Mouse (Mus musculus) ovary, postnatal 36 days (tissue): ENCODE measurements around the gene H2al1c.
"Not testable (repeated sequence)": the region's sequence is repeated elsewhere in the genome, so short reads cannot be mapped to it uniquely, and the experiment has no call there.

Source experiments
- DNase-seq: peaks from one replicate; pipeline ENCODE4 v3.0.0; 2022; ENCODE audit warnings: low spot score, mixed read lengths

The H2al1c gene

DNA sequence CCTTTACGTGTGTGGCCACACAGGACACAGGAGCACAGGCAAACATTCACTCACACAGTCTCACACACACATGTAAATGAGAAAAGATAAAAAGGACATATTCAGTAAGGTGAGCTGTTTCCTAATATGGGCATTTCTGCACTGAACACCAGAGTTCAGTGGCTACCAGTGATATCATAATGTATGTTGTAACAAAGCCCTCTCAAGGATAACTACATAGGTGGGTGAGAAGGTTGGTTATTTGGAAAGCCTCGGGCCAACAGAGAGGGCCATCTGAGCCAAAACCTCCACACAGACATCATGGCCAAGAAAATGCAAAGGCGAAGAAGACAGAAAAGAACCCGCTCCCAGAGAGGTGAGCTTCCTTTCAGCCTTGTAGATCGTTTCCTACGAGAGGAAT, at the start of gene H2al1c:
Gene H2al1c, plus strand, starts transcription at position 301 of the 400 bp plus-strand sequence.
- DNase-seq = not testable (repeated sequence)

- DNase-seq = no peak
Observed at GRCm38 (mm10) chrX:11264918-11265317, 40.5 kb upstream of the H2al1c start.

GRCm38 (mm10) chrX:11267791-11268190, 37.7 kb upstream of the H2al1c start:
- DNase-seq = no peak

- DNase-seq = no peak
Observed at GRCm38 (mm10) chrX:11269074-11269473, 36.4 kb upstream of the H2al1c start.

DNA sequence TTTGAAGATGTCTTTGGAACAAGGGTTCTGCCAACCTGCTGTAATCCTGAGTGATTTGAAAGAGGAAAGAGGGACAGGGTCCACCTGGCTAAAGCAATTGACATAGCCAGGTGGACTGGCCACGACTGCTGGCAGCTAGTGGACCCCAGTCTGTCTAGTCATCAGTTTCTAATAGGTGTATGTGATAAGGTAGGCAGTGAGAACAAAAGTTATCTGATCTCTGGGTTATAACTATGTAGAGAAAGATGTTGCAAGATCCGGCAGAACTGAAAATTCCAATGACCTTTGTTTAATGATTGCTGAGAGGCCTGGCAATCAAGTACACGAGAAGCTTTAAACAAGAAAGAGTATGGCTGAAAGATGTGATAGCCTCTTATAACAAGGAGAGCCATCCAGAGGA, 32.3 kb upstream of the H2al1c start:
- no peak for DNase-seq

GRCm38 (mm10) chrX:11277083-11277482, 28.4 kb upstream of the H2al1c start:
- DNase-seq = no peak

DNA sequence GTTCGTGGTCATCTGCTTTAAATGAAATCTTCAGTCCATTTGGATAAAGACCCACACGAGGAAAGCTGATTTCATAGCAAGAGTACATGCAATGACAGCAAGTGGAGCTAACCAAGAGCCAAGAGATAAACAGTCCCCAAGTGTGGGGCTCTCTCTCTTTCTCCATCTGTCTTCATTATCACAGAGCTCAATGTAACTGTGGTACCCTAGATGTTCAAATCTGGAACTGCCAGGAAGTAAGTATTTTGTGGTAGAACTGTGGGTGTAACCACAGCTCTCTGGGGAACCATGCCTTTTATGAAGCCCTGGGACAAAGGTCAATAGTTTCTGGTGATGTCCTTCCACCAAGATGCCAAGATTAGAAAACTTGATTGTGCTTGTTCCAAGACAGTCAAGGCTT, 24.7 kb upstream of the H2al1c start:
- no peak for DNase-seq

DNA sequence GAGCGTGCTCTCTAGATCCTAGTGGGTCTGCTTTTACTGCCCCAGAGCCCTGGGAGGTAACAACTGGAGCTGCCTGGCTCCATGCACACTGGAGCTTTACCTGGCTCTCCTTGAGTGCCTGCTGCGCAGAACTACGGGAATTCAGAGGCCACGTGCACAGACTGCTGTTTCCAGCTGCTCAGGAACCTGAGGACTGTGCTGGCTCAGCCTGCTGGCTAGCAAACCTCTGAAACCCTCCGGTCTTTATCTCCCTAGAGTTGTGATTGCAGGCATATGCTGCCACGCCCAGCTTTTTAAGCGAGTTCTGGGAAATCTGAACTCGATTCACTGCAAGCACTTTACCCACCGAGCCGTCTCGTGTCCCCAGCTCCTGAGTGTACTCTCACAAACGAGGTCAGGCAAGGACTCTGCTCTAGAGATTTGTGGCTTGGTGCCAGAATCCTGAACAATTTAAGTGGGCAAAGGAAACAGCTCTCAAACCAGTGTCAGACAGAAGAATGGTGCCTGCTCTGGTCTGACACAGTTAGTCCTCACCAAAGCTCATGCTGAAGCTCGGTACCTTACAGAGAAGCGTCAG, 17.1 kb upstream of the H2al1c start:
- no peak for DNase-seq

- DNase-seq = no peak
Observed at GRCm38 (mm10) chrX:11289244-11289643, 16.2 kb upstream of the H2al1c start.

DNA sequence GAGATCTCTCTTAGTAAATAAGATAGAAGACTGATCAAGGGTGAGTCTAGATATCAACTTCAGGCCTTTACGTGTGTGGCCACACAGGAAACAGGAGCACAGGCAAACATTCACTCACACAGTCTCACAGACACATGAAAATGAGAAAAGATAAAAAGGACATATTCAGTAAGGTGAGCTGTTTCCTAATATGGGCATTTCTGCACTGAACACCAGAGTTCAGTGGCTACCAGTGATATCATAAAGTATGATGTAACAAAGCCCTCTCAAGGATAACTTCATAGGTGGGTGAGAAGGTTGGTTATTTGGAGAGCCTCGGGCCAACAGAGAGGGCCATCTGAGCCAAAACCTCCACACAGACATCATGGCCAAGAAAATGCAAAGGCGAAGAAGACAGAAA, 6.5 kb upstream of the H2al1c start, which contains the start of gene H2al1a:
Gene H2al1a, plus strand, starts transcription at position 301 of the 400 bp plus-strand sequence.
- not testable (repeated sequence) for DNase-seq

DNA sequence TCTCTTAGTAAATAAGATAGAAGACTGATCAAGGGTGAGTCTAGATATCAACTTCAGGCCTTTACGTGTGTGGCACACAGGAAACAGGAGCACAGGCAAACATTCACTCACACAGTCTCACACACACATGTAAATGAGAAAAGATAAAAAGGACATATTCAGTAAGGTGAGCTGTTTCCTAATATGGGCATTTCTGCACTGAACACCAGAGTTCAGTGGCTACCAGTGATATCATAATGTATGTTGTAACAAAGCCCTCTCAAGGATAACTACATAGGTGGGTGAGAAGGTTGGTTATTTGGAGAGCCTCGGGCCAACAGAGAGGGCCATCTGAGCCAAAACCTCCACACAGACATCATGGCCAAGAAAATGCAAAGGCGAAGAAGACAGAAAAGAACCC, 3.3 kb upstream of the H2al1c start, which contains the start of gene H2al1b:
Gene H2al1b, plus strand, starts transcription at position 301 of the 400 bp plus-strand sequence.
- DNase-seq = not testable (repeated sequence)

- DNase-seq = not testable (repeated sequence)
Observed at GRCm38 (mm10) chrX:11308524-11308923, 3.1 kb downstream of the H2al1c start, which contains the start of gene H2al1d. TSS of gene H2al1d (plus strand) at chrX:11308824.

- not testable (repeated sequence) for DNase-seq
Observed at GRCm38 (mm10) chrX:11311634-11312033, 6.2 kb downstream of the H2al1c start, which contains the start of gene H2al1e. TSS of gene H2al1e (plus strand) at chrX:11311934.

- DNase-seq = not testable (repeated sequence)
Observed at GRCm38 (mm10) chrX:11314858-11315257, 9.4 kb downstream of the H2al1c start, which contains the start of gene H2al1f. TSS of gene H2al1f (plus strand) at chrX:11315158.

GRCm38 (mm10) chrX:11317956-11318355, 12.5 kb downstream of the H2al1c start, which contains the start of gene H2al1g:
TSS of gene H2al1g (plus strand) at chrX:11318256.
- DNase-seq = not testable (repeated sequence)

DNA sequence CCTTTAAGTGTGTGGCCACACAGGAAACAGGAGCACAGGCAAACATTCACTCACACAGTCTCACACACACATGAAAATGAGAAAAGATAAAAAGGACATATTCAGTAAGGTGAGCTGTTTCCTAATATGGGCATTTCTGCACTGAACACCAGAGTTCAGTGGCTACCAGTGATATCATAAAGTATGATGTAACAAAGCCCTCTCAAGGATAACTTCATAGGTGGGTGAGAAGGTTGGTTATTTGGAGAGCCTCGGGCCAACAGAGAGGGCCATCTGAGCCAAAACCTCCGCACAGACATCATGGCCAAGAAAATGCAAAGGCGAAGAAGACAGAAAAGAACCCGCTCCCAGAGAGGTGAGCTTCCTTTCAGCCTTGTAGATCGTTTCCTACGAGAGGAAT, 15.7 kb downstream of the H2al1c start, which contains the start of gene H2al1h:
Gene H2al1h, plus strand, starts transcription at position 301 of the 400 bp plus-strand sequence.
- not testable (repeated sequence) for DNase-seq

DNA sequence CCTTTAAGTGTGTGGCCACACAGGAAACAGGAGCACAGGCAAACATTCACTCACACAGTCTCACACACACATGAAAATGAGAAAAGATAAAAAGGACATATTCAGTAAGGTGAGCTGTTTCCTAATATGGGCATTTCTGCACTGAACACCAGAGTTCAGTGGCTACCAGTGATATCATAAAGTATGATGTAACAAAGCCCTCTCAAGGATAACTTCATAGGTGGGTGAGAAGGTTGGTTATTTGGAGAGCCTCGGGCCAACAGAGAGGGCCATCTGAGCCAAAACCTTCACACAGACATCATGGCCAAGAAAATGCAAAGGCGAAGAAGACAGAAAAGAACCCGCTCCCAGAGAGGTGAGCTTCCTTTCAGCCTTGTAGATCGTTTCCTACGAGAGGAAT, 18.9 kb downstream of the H2al1c start, which contains the start of gene H2al1i:
Gene H2al1i, plus strand, starts transcription at position 301 of the 400 bp plus-strand sequence.
- not testable (repeated sequence) for DNase-seq

DNA sequence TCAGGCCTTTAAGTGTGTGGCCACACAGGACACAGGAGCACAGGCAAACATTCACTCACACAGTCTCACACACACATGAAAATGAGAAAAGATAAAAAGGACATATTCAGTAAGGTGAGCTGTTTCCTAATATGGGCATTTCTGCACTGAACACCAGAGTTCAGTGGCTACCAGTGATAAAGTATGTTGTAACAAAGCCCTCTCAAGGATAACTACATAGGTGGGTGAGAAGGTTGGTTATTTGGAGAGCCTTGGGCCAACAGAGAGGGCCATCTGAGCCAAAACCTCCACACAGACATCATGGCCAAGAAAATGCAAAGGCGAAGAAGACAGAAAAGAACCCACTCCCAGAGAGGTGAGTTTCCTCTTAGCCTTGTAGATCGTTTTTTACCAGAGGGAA, 22.1 kb downstream of the H2al1c start, which contains the start of gene H2al1j:
Gene H2al1j, plus strand, starts transcription at position 301 of the 400 bp plus-strand sequence.
- DNase-seq = not testable (repeated sequence)

DNA sequence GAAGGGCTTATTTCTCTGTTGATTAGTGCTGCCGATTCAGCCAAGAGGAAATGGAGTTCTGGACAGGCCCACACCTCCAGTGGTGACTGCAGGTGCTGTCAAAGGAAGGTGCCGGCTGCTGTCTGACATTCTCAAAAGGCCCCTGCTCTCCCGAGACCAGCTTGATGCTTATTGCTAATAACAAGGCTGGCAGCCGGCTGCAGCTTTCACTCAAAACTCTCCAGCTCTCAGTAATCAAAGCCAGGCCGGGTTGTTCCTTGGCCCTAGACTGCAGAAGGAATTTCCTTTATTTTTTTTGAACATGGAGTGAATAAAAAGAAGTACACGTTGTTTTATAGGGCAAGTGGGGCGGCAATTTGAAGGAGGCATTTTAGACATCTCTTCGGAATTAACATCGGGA, 40.3 kb downstream of the H2al1c start:
- no peak for DNase-seq

DNA sequence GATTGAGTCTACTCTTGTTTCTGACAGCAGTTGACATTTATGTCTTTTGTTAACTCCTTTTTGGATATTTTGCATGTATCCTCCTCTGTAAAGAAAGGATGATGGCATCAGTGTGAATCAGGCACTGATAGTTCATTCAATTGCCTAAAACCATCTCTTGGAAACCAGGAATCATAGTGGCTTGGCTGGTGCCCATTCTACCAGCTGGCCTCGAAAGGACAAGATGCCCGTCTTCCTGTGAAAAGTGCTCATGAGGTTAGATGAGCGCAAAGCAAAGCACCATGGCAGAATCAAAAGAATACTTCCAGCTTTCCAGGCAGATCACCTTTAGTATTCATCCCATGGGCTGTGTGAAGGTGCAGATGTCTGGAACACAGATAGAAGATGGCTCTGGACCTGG, 41.3 kb downstream of the H2al1c start:
- no peak for DNase-seq
